Mouse (Mus musculus): ENCODE measurements at regions not wholly inside any gene's neighbourhood (a gene's known extent, or its start where the extent isn't known, plus 50 kb on each side); places are given as distances from the start of the nearest gene placed in this dataset.

DNA sequence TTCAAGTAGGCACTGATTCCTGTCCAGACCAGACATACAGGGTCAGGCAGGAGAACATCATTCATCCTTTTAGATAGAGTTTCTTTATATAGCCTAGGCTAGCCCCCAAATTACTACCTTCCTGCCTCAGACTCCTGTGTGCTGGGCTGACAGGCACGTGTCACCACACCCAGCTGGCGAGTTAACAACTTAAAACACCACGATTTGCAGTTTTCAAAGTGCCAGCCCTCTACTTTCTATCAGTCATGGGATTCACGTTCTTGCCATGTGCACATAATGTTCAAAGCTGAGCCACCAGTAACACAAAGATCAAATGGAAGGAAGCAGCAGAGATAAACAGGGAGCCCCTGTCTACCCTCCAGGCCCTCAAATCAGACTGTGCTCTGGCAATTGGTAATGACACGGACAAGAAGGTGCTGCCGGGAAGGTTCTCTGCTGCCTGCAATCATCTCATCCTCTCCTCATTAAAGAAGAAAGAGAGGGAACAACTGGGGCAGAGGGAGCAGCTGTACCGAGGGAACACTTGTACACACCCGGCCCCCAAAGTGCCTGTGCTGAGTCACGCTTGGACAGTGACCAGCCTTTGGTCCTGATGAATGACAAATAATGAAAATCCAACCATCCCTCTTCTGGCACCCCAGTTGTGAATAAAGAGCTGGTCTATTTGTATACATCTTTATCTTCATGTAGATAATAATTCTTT lies 79.4 kb upstream of the Irf2bp2 start:
- no peak for DNase-seq

DNA sequence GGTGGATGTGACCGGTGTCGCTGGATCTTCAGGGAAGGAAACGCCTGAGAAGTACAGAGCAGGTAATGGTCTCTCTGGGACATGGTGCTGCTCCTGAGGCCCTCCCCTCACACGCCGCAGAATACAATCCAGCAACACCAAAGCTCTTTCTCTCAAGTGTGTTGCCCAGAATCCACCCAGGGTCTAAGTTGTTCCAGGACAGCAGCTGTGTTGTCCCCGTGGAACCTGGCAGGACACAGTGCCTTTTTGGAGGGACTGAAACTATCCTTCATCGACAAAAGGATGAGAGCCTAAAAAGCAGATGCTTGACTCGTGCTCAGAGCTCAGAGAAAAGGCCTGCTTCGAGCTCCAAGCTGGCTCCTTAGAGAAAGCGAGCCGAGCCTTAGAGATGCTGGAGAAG lies 77.8 kb upstream of the Irf2bp2 start:
- no peak for DNase-seq

DNA sequence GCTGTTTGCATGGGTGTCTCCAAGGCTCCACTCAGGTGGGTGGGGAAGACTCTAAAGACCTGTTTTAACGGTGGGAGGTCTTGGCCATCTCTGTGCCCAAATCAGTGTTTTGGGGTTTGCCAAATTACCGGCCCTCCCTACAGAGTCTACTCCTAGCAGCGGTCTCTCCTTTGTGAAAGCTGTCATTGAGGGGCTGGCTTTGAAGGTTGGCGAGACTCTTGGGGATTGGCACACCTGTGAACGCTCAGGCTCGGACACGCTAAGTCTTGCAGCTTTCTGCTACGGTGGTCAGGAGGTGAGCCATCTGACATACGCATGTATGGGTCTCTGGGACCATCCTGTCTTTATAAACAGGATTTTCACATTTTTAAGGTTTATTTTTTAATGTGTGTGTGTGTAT lies 76.1 kb upstream of the Irf2bp2 start:
- no peak for DNase-seq

DNA sequence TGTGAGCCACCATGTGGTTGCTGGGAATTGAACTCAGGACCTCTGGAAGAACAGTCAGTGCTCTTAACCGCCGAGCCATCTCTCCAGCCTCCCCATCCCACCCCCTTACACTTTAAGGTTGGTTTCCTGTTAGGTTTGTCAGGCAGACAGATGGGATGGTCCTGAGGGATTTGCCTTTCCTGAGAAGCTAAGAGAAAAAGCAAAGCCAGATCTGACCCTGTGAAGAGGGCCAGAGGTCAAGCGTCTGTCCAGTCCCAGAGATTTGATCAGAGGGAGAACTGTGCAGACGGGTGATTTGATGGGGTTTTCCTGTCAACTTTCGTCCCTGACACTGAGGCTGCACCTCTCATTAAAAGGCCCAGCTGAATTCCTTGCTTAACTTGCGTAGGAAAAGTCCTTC lies 75.4 kb upstream of the Irf2bp2 start:
- DNase-seq: peak; percentile 43

DNA sequence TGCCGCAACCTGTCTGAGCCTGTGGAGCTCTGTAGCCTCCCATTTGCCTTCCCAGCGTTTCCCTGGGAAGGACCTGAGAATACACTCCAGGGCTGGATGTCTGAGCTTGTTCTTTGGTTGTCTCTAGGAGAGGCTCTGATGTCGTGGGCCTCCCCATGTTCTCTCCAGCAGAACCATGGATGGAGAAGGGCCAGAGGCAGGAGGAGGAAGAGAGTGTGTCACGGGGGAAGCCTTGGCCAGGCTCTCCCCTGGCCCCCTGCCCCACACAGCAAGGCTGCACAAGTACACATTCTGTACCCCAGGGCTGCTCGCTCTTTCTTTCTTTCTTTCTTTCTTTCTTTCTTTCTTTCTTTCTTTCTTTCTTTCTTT lies 74.9 kb upstream of the Irf2bp2 start:
- no peak for DNase-seq

DNA sequence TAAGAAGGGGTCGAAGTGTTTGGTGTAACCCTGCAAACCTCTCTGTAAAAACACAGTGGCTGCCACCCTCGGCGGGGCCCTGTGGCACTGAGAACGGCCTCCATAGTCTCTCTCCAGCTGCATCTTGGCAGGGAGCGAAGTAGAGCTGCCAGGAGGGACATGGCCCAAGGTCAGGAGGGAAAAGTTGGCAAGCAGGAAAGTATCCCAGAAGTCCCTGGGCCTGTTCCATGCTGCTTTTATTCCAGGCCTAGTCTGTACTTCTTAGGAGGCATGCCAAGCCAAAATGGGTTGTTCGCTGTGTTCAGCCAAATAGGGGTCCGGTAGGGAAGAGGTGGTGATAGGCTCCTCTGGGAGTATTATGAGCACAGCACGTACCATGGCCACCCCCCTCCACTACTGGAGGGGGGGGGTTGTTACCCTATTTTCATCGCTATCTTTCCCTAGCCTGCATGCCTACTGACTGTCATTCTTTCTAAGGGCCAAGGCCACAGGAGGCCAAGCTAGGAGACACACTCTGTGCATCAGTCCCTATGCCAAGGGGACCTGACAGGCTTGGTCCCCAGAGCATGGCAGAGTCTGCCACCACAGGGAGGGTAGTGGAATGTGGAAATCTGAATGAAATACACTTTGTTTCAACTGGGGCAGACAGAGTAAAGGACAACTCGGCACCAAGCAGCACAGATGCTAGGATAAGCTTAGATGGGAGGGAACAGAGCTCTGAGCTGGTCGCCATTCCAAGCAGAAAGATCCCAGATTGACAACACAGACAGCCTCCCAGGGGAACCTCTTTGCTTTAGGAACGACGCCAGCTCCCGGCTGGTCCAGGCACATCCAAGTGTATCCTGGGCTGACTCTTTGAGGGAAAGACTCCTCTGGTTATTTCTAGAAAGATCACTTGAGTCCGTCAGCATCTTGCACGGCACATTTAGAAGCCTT lies 74.2 kb upstream of the Irf2bp2 start:
- DNase-seq: peak; percentile 94

DNA sequence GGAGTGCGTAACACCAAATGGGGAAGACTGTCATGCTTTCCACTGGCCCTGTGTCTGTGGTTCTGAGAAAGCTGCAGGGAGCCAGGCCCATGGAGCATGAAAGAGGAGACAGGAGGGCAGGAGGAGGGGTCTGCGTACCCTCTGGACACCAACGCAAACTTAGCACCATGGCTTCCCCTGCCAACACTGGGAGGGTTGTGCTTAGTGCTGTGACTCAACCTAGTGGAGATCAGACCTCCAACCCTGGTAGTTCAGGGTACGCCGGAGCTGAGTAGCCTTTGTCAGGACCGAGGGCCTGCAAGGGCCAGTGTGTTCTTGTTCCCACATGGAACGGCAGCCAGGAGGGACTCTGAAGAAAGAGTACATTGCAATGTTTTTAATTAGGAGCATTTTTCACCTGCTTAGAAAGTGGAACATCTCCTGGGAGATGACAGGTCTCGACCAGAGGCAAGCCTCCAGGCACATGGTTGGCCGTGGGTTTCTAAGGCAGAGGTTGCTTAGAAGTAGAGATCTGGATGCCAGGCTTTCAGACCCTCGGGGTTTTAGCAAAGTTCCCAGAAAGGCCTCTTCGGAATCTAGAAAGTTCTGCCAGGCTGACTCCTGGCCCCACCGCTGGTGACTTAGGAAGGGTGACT lies 73.4 kb upstream of the Irf2bp2 start:
- no peak for DNase-seq

DNA sequence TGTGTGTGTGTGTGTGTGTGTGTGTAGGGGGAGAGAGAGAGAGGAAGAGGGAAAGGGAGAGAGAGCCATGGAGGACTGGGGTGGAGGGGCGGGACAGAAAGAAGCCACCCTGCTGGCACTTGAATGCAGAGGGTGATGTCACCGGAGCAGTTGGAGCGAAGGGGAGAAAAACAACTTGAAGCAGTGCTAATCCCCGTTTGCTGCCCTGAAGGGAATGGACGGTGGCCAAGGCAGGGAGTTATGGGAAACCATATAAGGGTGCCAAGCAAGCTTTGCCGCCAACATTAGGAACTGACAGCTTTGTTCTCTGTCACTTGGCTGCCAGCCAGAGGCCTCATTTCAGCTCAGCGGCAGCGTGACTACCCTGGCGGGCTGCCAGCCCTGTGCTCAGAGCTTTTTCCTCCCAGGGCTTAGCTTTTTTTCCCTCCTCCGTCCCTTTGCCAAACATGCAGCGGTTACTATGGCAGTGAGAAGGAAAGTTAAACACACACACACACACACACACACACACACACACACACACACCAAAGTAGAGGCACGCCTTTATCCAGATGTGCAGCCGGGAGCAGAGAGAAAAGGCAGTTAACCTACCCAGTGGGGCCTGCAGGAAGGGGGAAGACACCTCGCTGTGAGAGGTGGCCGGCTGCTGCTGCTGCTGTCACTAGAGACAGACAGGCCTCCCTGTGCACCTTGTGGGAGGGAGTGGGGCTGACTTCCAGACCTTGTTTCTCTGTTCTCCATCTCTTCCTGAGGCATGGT lies 72.7 kb upstream of the Irf2bp2 start:
- peak; percentile 100 for DNase-seq

DNA sequence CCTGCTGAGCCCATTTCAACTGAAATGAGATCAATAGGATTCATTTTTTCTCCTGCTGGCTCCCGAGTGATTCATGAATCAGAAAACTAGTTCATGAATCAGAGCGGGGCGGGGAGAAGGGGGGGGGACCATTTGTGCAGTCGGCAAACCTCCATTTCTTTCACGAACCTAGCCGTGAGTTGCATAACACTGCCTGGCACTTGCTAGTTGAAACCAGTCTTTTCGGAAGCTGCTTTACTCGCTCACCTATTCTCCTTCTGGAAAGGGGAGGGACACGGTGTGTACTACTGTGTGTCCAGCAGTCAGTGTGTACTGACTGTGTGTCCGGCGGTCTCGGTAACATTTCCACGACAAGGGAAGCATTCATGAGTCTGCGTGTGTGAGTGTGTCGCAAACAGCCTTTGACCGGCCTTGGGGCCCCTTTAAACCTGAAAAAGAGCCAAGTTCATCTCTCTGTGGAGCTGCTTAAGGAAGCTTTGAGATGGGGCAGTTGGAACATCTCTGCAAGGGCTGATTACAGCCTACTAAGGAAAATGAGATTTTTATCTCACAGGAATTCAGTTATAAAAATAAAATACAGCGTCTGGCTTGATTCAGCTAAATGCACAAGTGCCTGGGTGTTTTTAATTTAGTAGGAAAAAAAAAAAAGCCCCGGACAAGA lies 71.9 kb upstream of the Irf2bp2 start:
- DNase-seq: peak; percentile 77

DNA sequence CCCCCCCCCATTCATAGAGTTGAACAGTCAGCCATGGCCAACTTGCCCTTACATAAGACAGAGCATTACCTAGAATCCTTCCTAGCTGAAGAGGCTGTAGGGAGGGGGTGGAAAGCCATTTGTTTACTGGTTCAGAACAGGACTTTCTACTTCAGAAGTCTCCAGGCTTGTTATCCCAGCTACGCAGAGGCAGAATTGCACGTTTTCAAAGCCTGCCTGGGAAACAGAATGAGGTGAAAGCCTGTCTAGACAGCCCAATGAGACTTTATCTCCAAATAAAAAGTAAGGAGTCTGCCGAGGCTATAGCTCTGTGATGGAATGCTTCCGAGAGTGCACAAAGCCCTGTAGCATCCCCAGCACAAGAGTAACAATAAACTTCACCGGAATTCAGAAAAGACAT lies 71.1 kb upstream of the Irf2bp2 start:
- no peak for DNase-seq

DNA sequence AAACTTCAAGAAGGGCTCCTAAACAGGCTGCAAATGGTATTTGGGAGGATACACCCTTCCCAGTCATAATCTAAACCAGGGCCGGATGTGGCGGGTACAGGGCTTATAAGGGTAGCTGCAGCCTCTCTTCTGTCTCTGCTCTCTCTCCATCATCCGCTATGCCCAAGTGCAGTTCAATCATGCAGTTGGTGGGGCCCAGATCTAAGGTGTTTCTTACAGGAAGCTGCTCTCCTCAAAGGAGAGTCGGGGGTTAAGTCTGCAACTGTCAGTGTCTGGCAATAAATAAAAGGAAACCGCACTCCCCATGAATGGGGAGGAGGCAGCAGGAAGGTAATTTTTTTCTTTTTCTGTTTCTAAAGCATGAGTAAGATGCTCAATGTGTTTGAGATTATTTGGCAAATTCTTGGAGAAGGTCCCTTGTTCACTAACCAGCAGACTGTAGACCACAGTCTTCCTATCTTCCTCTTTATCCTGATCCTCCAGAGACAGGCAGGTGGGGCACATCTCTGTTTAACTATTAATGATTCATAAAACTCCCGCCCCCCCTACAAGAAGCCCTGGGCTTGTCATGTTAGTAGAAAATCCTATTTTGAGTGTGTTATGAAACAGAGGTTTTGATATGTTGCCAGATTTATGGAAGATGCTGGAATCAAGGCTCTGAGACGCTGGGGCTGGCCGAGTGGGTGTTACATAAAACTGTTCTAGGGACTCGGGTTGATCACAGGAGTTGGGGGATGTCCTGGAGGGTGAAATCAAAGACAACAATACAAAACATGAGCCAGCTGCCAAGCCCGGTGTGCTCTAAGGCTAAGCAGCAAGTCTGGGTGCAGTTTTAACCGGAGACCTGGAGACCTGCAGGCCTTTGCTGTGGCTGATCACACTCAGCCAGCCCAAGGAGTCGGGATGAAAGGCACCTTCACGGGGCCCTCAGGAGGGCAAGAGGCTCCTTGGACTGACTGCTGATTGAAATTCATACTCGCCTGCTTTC lies 69.3 kb upstream of the Irf2bp2 start:
- DNase-seq: peak; percentile 78

DNA sequence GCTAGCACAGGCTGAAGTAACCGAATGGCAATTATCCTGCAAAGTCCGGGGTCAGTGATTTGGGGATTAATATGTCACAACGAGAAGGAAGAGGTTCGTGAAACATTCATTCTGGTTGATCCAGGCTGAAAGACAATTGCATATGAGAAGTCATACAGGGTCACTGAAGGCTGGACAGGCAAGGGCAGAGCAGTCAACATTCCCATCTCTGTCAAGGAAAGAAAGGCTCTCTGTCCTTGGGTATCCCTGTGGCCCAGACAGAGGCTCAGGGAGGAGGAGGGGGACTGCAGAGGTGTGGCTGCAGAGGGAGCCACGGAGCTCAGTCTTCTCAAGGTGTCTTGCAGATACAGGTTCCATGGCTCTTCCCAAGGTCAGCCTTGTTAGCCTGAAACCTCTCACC lies 68.4 kb upstream of the Irf2bp2 start:
- DNase-seq: peak; percentile 66

DNA sequence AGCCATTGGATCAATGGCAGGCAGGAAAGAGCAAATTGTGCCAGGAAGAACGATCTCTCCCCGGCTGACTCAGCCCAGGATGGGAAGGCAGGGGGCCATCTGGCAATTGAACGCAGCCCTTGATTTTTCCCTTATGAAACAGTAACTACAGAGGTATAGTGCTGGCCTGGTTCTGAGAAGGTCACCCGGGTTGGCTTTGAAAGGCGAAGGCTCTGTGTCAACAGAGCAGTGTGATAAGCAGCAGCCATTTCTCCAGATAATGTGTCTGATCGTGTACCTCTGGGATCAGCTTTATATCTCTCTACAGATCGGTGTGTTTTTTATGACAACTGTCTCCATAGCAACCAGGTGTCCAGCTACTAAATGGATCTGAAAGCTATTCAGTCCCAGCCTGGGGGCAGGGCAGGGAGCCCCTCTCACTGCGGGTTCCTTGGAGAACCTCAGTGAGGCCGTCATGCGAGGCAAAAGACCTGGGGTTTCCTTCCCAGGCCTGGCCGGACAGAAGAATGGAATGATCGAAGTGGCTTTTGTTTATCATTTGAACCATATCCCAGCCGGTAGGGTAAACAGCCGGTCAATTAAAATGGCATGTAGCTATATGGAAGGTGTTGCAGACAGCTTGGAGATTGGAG lies 67.8 kb upstream of the Irf2bp2 start:
- no peak for DNase-seq

DNA sequence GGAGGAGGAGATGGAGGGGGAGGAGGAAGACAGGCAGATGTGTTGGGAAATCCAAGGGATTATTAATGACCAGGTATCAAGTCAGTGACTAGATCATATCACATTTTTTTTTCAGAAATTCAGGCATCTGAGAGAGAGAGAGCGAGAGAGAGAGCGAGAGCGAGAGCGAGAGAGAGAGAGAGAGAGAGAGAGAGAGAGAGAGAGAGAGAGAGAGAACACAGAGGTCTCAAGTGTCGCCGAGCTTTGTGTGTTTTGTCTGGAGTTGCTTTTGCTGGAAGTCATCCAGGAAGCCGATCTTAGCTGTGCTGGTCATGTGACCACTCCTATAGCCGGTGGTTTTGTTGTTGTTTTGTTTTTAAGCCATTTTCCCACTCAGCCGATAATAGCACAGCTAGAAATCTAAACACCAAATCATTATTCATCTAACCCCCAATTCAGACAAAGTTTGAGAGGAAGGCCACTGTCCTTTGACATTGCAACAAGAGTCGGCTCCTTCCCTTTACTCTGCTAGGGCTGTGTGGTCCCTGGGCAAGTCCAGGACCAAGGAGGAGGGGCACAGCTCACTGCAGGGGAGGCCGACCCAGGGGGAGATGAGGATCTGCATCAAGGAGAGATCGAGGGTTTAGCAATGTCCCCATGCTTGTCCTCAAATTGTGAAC lies 67.0 kb upstream of the Irf2bp2 start:
- DNase-seq: no peak

DNA sequence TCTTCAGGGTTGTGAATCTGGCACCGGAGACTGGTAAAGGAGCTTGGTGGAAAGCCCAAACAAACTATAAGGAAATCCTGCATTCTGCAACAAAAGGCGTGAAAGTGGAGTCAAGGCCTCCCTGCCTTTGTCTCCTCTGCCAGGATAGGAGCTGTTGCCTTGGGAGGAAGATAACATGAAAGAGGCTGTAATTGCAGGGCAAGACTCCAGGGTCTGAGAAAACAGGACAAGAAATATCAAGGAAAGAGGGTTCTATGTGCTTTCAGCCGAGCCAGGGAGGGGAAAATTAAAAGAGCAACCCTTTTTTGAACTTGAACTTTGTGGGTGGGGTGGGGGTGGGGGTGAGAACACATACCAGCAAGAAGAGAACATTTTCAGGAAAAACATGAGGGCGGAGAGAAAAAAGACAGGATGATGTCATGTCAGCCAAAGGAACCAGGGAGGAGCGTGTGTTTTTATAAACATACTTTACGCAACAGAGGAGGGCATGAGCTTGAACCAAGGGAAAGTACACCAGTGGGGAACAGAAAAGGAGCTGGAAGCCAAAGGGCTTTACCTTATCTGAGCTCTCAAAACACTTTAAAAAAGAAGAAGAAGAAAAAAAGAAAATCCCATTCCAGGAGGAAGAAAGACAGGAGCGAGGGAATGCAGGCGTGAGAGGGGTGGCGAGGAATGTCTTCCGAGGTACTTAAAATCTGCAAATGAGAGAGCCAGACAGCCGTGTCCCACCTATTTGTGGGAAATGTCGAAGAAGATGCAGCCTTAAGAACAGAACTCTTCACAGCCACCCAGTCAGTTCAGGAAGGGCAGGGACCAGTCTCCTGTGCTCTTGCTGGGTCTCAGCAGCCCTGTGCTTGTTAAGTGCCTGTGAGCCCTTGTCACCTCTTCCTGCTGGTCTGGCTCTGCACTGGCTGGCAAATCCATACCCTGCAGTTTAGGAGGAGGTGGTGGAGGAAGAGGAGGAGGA lies 66.2 kb upstream of the Irf2bp2 start:
- no peak for DNase-seq

DNA sequence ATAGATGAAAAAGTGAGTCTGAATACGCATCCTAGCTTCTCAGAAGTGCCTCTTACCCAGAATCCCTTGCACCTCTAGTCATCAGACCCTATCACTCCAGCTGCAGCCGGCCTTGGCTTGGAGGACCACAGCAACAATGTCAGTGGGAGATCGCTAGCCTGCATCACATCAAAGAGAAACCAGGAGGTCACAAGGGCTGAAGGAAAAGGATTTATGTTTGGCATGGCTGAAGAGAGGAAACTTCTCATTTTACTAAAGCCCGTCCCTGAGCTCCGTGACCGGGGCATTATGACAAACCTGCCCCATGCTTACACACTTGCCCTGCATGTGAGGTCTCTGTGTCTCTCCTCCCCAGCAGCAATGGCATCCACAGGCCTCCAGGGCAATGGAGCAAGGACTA lies 63.8 kb upstream of the Irf2bp2 start:
- DNase-seq: no peak

DNA sequence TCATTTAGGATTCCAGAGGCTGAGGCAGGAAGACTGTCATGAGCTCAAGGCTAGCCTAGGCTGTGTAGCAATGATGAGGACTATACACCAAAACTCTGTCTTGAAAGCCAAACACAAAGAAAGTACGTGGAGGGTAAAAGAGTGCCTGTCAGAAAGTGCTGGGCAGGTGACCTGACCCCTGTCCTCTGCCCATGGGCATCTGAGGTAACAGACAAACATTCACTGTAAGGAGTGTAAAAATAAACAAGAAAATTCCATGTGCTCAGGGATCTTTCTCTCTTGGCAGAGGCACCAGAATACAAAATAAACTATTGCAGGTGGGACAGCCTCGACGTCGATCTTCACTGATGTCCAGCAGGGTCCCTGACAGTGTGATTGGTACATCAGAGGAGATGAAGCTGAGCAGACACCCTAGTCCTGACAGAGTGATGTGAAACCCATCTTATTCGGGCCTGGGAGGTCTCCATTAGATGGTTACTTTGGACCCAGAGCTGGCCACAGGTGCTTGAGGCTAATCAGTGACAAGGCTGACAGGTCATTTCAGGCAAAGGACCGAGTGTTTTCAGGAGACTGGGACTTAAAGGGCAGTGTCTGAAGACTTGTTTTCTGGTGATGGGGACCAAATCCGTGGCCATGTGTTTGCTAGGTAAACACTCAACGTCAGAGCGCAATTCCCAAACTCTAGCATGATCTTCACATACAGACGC lies 62.9 kb upstream of the Irf2bp2 start:
- DNase-seq: peak; percentile 69

DNA sequence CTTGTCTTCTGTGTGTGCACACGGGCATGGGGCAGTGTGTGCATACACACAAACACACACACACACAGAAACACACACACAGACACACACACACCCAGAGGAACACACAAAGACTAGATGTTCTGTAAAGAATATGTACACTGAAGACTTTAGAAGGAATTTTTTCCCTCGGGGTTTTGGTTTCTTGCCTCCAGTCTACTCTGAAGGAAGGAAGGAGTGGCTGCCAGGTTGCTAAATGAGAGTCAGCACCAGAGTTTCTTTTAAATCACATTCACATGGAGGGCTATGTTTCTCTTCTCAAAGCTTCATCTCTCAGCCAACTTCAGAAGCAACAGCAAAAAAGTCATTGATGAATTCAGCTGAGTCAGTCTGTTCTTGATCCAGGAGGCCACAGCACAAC lies 61.8 kb upstream of the Irf2bp2 start:
- DNase-seq: no peak

All from kidney, adult 11 months (tissue).